Mouse (Mus musculus) heart, postnatal 14 days (tissue): Measurements from ENCODE around the gene Orm2. TPM values are rescaled to one million over a fixed set of nuclear protein-coding genes. Genes with fewer than 3 reads are reported as not detected.

Experiments
- DNase-seq, 2 experiments: peaks; one replicate each; pipeline ENCODE4 v3.0.0; 2021 to 2022
- intact Hi-C: fragments of 180-260 bp; cut with DNase I; formaldehyde crosslinking; loops from one replicate; pipeline ENCODE4 v1.15.1; 2025
- total RNA-seq, 2 experiments: library from RNA; stranded (reverse); gene quantifications; 2 replicates each; pipeline ENCODE4 v1.2.3; 2021

Gene Orm2
- total RNA-seq, 2 experiments from 2014 or later, result 0.29 TPM; not detected in 1

GRCm38 (mm10) chr4:63374331-63374730 lies 12.1 kb downstream of the Orm2 start:
- intact Hi-C loops, result no loop called here
- DNase-seq, result no peak

GRCm38 (mm10) chr4:63375367-63375766 lies 13.1 kb downstream of the Orm2 start:
- intact Hi-C loops, result no loop called here
- DNase-seq, result peak; percentile 52 to 70

GRCm38 (mm10) chr4:63377483-63377882 lies 15.2 kb downstream of the Orm2 start:
- no peak for DNase-seq
- intact Hi-C loops, result no loop called here

GRCm38 (mm10) chr4:63382676-63383369 lies 20.6 kb downstream of the Orm2 start:
- intact Hi-C loops, result no loop called here
- no peak for DNase-seq

GRCm38 (mm10) chr4:63383474-63383873 lies 21.2 kb downstream of the Orm2 start:
- intact Hi-C loops, result no loop called here
- no peak for DNase-seq

- intact Hi-C loops, result no loop called here
- DNase-seq, result no peak
These were observed 22.0 kb downstream of the Orm2 start for GRCm38 (mm10) chr4:63384262-63384661.

GRCm38 (mm10) chr4:63385253-63385652 lies 23.0 kb downstream of the Orm2 start:
- intact Hi-C loops, result no loop called here

GRCm38 (mm10) chr4:63385784-63386183 lies 23.5 kb downstream of the Orm2 start:
- no peak for DNase-seq
- intact Hi-C loops, result no loop called here

More at GRCm38 (mm10) chr4:63385253-63385652, 23.0 kb downstream of the Orm2 start:
- DNase-seq, result no peak

GRCm38 (mm10) chr4:63388029-63388428 lies 25.8 kb downstream of the Orm2 start:
- DNase-seq, result no peak
- intact Hi-C loops, result no loop called here

- DNase-seq, result no peak
- intact Hi-C loops, result no loop called here
These were observed 27.1 kb downstream of the Orm2 start for GRCm38 (mm10) chr4:63389121-63389886.

- intact Hi-C loops, result no loop called here
- DNase-seq, result no peak
These were observed 27.8 kb downstream of the Orm2 start for GRCm38 (mm10) chr4:63389887-63390528.

GRCm38 (mm10) chr4:63391322-63391721 lies 29.1 kb downstream of the Orm2 start:
- no peak for DNase-seq
- intact Hi-C loops, result no loop called here

- no peak for DNase-seq
- intact Hi-C loops, result no loop called here
These were observed 35.8 kb downstream of the Orm2 start for GRCm38 (mm10) chr4:63397981-63398537.

GRCm38 (mm10) chr4:63398854-63399609 lies 36.8 kb downstream of the Orm2 start:
- DNase-seq, result peak in 1 of 2 experiments; percentile 49
- intact Hi-C loops, result no loop called here

GRCm38 (mm10) chr4:63399691-63400270 lies 37.5 kb downstream of the Orm2 start:
- intact Hi-C loops, result no loop called here

GRCm38 (mm10) chr4:63400541-63401306 lies 38.5 kb downstream of the Orm2 start:
- no peak for DNase-seq
- intact Hi-C loops, result no loop called here

More at GRCm38 (mm10) chr4:63399691-63400270, 37.5 kb downstream of the Orm2 start:
- peak in 1 of 2 experiments; percentile 38 for DNase-seq

GRCm38 (mm10) chr4:63401620-63402019 lies 39.4 kb downstream of the Orm2 start:
- no peak for DNase-seq
- intact Hi-C loops, result no loop called here

GRCm38 (mm10) chr4:63402056-63402455 lies 39.8 kb downstream of the Orm2 start:
- intact Hi-C loops, result no loop called here
- DNase-seq, result no peak

GRCm38 (mm10) chr4:63402558-63402957 lies 40.3 kb downstream of the Orm2 start:
- intact Hi-C loops, result no loop called here
- no peak for DNase-seq
